Mouse (Mus musculus): ENCODE measurements around the gene Muc2.
"Not testable (repeated sequence)": the region's sequence is repeated elsewhere in the genome, so short reads cannot be mapped to it uniquely, and the experiment has no call there.

Muc2 gene

GRCm38 (mm10) chr7:141690040-141690439 lies at the start of gene Muc2:
Muc2 (plus strand) TSS chr7:141690340.
- DNase-seq (ENCODE audit: low spot score in 2 of 2), result no peak

GRCm38 (mm10) chr7:141642375-141642774 lies 47.8 kb upstream of the Muc2 start:
- no peak for DNase-seq (ENCODE audit: low spot score in 2 of 2)

GRCm38 (mm10) chr7:141643160-141643559 lies 47.0 kb upstream of the Muc2 start:
- DNase-seq (ENCODE audit: low spot score in 2 of 2), result no peak

- no peak for DNase-seq (ENCODE audit: low spot score in 2 of 2)
Observed at GRCm38 (mm10) chr7:141647083-141647482, 43.1 kb upstream of the Muc2 start.

- DNase-seq (ENCODE audit: low spot score in 2 of 2), result no peak
Observed at GRCm38 (mm10) chr7:141647815-141648214, 42.3 kb upstream of the Muc2 start.

DNA sequence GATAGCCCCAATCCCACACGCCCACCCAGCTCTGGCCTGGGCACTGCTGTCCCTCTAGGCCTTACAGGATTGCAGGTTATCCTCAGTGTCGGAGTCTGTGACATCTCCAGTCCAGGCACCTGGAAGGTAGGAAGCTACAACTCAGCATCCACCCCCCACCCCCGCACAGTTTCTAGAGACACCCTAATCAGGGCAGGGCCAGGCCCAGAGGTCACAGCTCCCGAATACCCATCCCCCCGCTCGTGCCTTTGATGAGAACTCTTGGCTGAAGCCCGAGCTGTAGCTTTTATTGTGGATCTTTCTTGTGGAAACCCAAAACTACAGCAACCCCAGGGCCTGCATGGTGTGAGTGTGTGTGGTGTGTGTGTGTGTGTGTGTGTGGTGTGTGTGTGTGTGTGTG lies 37.9 kb upstream of the Muc2 start:
- no peak for DNase-seq (ENCODE audit: low spot score in 2 of 2)

- DNase-seq (ENCODE audit: low spot score in 2 of 2), result no peak
Observed at GRCm38 (mm10) chr7:141660346-141660745, 29.8 kb upstream of the Muc2 start.

DNA sequence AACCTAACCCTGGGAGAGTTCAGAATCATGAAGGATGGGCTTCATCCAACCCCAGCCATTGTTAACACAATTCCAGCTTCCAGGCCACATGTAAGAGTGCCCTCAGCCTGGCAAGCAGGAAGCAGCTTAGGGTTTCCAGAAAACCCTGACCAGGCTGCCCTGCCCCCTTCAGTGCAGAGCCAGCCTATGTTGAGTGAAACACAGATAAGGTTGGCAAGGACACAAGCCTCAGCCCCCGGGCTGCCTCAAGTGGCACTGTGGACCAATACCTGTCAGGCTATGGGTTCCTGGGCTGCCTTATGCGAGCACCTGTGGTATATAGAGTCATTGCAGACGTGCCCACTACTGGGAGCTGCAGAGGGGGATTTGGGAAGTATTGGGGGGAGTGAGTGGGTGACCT lies 28.7 kb upstream of the Muc2 start:
- DNase-seq (ENCODE audit: low spot score in 2 of 2), result no peak

DNA sequence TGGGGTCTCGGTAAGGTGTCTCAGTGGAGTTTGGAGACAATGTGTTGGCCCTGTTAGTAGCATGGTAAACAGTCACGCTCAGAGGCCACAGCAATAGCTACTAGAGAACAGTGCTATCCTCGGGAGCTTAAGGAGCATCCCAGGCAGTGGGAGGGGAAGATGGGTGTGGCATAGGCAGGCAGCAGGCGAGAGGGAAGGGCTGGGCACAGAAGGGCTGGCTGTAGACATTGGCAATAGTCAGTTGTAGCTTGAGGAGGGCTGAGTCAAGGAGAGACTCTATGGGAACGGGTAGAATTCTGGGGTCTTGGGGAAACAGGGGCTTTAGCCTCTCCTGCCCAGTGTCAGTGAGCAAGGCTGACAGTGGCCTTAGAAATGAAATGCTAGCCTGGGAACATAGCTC lies 27.9 kb upstream of the Muc2 start:
- DNase-seq (ENCODE audit: low spot score in 2 of 2), result no peak

- no peak for DNase-seq (ENCODE audit: low spot score in 2 of 2)
Observed at GRCm38 (mm10) chr7:141666190-141666589, 23.9 kb upstream of the Muc2 start.

- not testable (repeated sequence) for DNase-seq (ENCODE audit: low spot score in 2 of 2)
Observed at GRCm38 (mm10) chr7:141669097-141669496, 21.0 kb upstream of the Muc2 start.

DNA sequence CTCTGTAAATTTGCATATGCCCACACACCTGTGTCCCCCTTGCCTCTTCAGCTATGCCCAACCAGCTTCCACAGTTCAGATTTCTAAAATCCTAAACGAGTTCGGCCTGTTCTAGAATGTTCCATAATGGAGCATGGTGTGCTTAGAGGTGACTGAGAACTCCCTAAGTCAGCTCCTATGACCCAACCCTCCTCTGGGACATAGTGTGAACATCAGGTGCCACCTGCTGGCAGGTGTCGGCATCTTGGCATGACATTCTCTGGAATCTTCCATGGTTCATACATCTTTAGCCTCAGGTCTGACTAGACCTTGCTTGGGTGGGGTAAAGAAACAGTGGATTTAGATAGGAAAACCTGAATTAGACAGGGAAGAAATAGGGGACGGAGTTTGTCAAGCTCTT lies 19.1 kb upstream of the Muc2 start:
- no peak for DNase-seq (ENCODE audit: low spot score in 2 of 2)

GRCm38 (mm10) chr7:141671626-141672291 lies 18.4 kb upstream of the Muc2 start:
- no peak for DNase-seq (ENCODE audit: low spot score in 2 of 2)

- no peak for DNase-seq (ENCODE audit: low spot score in 2 of 2)
Observed at GRCm38 (mm10) chr7:141678922-141679321, 11.2 kb upstream of the Muc2 start.

DNA sequence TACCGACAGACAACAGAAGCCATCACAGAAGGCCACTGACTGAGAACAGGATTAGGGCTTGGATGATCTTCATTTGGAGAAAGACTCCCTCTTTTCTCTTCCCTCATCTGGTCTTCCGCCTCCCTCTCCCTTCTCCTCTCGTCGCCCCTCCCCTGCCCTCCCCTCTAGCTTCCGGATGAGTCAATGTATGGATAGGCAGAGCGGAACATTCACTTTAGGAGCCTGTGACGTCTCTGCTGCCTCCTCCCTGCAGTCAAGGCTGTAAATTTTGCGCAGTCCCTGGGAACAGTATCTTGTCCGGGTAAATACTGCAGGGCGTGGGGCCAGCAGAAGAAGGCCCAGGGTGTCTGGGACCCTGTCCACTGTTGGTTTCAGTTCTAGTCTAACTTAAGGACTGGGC lies 2.8 kb upstream of the Muc2 start:
- DNase-seq (ENCODE audit: low spot score in 2 of 2), result no peak

GRCm38 (mm10) chr7:141693591-141694273 lies 3.6 kb downstream of the Muc2 start:
- DNase-seq (ENCODE audit: low spot score in 2 of 2), result no peak

- no peak for DNase-seq (ENCODE audit: low spot score in 2 of 2)
Observed at GRCm38 (mm10) chr7:141694274-141694639, 4.1 kb downstream of the Muc2 start.

- no peak for DNase-seq (ENCODE audit: low spot score in 2 of 2)
Observed at GRCm38 (mm10) chr7:141696538-141696937, 6.4 kb downstream of the Muc2 start.

DNA sequence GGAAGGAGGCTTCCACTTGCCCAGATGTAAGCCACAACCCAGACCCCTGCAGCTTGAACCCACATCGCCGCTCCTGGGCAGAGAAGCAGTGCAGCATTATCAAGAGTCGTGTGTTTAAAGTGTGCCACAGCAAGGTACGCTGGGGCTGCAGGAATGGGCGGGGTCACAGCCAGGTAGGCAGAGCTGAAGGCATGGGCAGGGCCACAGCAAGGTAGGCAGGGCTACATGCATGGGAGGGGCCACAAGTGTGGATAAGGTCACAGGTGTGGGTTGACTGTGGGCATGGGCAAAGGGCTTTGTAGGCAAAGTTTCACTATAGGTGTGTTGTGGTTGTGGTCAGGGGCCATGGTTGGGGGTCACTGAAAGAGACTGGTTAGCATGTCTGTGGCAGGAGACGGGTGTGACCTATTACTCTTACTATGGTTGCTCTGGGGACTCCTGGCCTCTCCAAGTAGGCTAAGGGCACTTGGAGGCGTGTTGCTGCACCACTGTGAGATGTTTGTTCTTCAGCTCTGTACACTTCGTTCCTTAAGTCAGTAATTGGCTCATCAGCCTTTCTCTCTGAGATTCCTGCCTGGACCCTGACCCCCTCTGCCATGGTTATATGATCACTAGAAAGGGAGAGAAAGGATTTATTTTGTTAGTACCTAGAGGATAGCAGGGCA lies 9.5 kb downstream of the Muc2 start:
- DNase-seq (ENCODE audit: low spot score in 2 of 2), result no peak

- DNase-seq (ENCODE audit: low spot score in 2 of 2), result no peak
Observed at GRCm38 (mm10) chr7:141747451-141748100, 57.4 kb downstream of the Muc2 start.

DNA sequence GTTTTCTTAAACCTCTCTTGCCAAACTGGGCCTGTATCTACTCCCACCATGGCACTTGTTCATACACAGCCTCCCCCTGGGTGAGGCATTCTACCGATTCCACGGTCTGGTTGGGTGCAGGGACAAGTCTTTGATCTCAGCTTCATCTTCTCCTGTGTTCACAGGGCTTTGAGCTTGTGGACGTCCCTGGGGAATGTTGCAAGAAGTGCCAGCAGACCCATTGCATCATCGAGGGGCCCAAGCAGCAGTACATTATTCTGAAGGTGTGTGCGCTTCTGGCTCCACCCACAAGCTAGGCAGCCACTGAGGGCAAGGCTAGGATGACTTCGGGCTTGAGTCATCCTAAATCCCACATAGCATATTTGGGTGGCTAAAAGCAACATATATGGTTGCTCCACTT lies 62.4 kb downstream of the Muc2 start:
- DNase-seq (ENCODE audit: low spot score in 2 of 2), result no peak

DNA sequence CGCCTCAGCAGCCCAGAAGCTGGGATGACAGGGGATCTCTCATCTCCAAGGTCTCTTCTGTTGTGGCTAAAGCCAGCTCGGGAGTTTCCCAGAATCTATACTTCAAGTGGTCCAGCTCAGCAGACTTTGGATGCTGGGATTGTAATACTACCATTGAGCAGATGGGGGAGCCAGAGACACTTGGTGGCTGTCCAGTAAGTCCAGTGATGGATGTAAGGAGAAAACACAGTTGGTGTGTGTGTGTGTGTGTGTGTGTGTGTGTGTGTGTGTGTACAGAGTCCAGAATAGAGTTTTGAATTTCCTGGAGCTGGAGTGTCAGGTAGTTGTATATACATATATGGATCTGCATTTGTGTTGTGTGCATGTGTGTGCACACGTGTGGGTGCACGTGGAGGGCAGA lies 65.7 kb downstream of the Muc2 start:
- DNase-seq (ENCODE audit: low spot score in 2 of 2), result peak; percentile 64 to 72

DNA sequence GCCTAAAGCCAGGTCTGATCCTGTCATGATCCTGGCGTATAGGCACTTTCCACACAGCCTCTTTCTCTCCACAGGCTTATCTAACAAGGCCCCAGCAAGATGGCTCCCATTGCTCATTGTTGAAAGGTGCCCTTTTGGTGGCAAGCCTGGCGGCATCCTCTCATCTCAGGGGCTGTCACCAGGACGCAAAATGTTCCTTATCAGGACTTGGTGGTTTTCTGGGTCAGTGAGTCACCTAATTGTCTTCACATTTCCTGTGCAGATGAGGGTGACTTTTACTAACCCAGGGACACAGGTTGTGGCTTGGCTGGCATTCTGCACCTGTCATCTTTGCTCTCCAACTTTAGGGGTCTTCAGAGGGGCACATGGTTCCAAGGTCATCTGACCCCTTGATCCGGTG lies 68.2 kb downstream of the Muc2 start:
- DNase-seq (ENCODE audit: low spot score in 2 of 2), result no peak
